In the genomic region with DNA sequence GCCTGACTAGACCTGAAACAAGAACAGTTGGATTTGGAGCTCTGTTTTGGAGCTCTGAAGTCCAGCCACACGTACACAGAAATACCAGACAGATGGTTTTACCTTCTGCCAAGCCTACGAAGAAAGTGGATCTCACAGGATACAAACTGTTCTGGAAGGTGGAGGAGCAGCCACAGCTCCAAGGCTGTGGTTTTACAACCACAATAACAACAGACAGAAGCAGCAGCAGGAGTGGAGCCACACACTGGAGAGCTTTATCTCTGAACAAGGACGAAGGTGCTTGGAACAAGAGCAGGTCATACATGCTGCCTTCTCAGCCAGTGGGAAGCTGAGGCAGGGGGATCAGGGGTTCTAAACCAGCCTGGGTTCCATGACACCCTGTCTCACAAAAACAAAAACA, we compare ENCODE assay signal across 27 mouse cellular contexts. TPM values are rescaled to one million over a fixed set of nuclear protein-coding genes. Genes with fewer than 3 reads are reported as not detected.
DNase-seq lines count a peak whose midpoint lies in the region; ATAC-seq and TF ChIP-seq lines count a peak whose summit lies in the region.
"Had no signal": no experiment of that assay in that cellular context is flagged by ENCODE, and none has a peak within 500 bp of the region (broad histone marks: within the 10 kb centered on the region; RNA-seq: fewer than 3 reads in every experiment).

No protein-coding gene starts in this region.

- no peak overlapping the region for H3K4me3 ChIP-seq in forebrain, embryonic 10.5 days
- H3K4me3 ChIP-seq in intestine, embryonic 16.5 days (ENCODE audit: low read length) = no peak overlapping the region
- H3K4me3 ChIP-seq in midbrain, embryonic 10.5 days = no peak overlapping the region
- H3K4me3 ChIP-seq: erythroblast, embryonic 14.5 days; heart, adult 2 months; hindbrain, embryonic 10.5 days had no signal

- no peak overlapping the region for H3K4me2 ChIP-seq in intestine, embryonic 16.5 days (ENCODE audit: low read depth, low read length)

- WGBS in forebrain, embryonic 10.5 days = 81% methylated on average over 3 of the region's 3 CpGs
- WGBS in intestine, embryonic 16.5 days = 69% methylated on average over 3 of the region's 3 CpGs
- 85% methylated on average over 3 of the region's 3 CpGs for WGBS in midbrain, embryonic 10.5 days

- H3K27ac ChIP-seq in forebrain, embryonic 10.5 days = no peak overlapping the region
- no peak overlapping the region for H3K27ac ChIP-seq in intestine, embryonic 16.5 days (ENCODE audit: low read length)
- H3K27ac ChIP-seq in midbrain, embryonic 10.5 days (replicated peaks) = no peak overlapping the region
- H3K27ac ChIP-seq: heart, adult 2 months; hindbrain, embryonic 10.5 days had no signal

- H3K9ac ChIP-seq in intestine, embryonic 16.5 days (ENCODE audit: low read depth, low read length) = no peak overlapping the region

- intact Hi-C loops in left cerebral cortex, postnatal 36 days (cut with DNase I) = no loop called here

- H3K27me3 ChIP-seq in forebrain, embryonic 10.5 days (ENCODE audit: poor library complexity, severe bottlenecking) = no peaks in the 10 kb centered on the region
- no peaks in the 10 kb centered on the region for H3K27me3 ChIP-seq in intestine, embryonic 16.5 days (replicated peaks; ENCODE audit: control insufficient read depth, insufficient read depth, low read length)
- no peaks in the 10 kb centered on the region for H3K27me3 ChIP-seq in midbrain, embryonic 10.5 days (ENCODE audit: low read depth, poor library complexity, severe bottlenecking)

- peaks cover 3% of the 10 kb centered on the region; the same call in 1 of the 2 replicates for H3K4me1 ChIP-seq in forebrain, embryonic 10.5 days
- no peaks in the 10 kb centered on the region for H3K4me1 ChIP-seq in intestine, embryonic 16.5 days (ENCODE audit: control insufficient read depth, insufficient read depth, low read length)
- no peaks in the 10 kb centered on the region for H3K4me1 ChIP-seq in midbrain, embryonic 10.5 days

- no peak for TF ChIP-seq POLR2A in brain, embryonic 14.5 days (IDR thresholded peaks at IDR 0.05; ENCODE audit: borderline replicate concordance, extremely low read depth, insufficient read depth, insufficient read length, poor library complexity, severe bottlenecking)

- no peak for TF ChIP-seq CTCF in brain, embryonic 14.5 days (IDR thresholded peaks at IDR 0.05; ENCODE audit: borderline replicate concordance, extremely low read depth, insufficient read depth, insufficient read length)

- no peak for ATAC-seq in intestine, embryonic 16.5 days
- ATAC-seq: forebrain, embryonic 16.5 days had no signal

- no peaks in the 10 kb centered on the region for H3K36me3 ChIP-seq in forebrain, embryonic 10.5 days (replicated peaks)
- H3K36me3 ChIP-seq in intestine, embryonic 16.5 days (ENCODE audit: control insufficient read depth, insufficient read depth, low read length) = no peaks in the 10 kb centered on the region
- no peaks in the 10 kb centered on the region for H3K36me3 ChIP-seq in midbrain, embryonic 10.5 days
- H3K36me3 ChIP-seq: hindbrain, embryonic 10.5 days had no signal

- peak; percentile 62 for DNase-seq in layer of hippocampus, adult 9-11 months
- no peak for DNase-seq in layer of hippocampus, postnatal 25 days (ENCODE audit: extremely low spot score in 1 of 2, low spot score in 1 of 2)
- DNase-seq in brain, embryonic 14.5 days (ENCODE audit: low read depth) = peak; percentile 9
- DNase-seq in cerebellum, adult 8-10 months = peak; percentile 71
- DNase-seq in left cerebral cortex, postnatal 36 days (ENCODE audit: low spot score in 2 of 2) = peak; percentile 35 to 47
- DNase-seq in forebrain, embryonic 10.5 days (ENCODE audit: extremely low spot score, low spot score) = no peak
- no peak for DNase-seq in midbrain, embryonic 10.5 days (ENCODE audit: low spot score)
- DNase-seq: B cell, adult 2 months; gastrocnemius, postnatal 10 days; heart, adult 2 months; kidney, adult 9 months; kidney, postnatal 36 days; layer of hippocampus, postnatal 36 days; lung, postnatal 14 days; thymus, postnatal 14 days had no signal

- H3K9me3 ChIP-seq in forebrain, embryonic 10.5 days = no peaks in the 10 kb centered on the region
- no peaks in the 10 kb centered on the region for H3K9me3 ChIP-seq in intestine, embryonic 16.5 days (ENCODE audit: control insufficient read depth, low read length)
- H3K9me3 ChIP-seq in midbrain, embryonic 10.5 days (replicated peaks) = no peaks in the 10 kb centered on the region
- H3K9me3 ChIP-seq: hindbrain, embryonic 10.5 days had no signal

RNA-seq across cellular contexts. Expression of a gene that starts 4.8 kb away (rescaled TPM):
- not detected for total RNA-seq in layer of hippocampus, postnatal 25 days (2021)
- polyA plus RNA-seq in brain, embryonic 14.5 days (2012; rRNA removed) = not detected in 2 replicates
- total RNA-seq in left cerebral cortex, postnatal 36 days (2021) = not detected
- polyA plus RNA-seq in forebrain, embryonic 10.5 days (2016; fragmentation: Nextera tagmentation; extraction: Ambion mirVana) = not detected in 2 replicates
- not detected in 2 replicates for polyA plus RNA-seq in intestine, embryonic 16.5 days (2015; fragmentation: Nextera tagmentation; extraction: Ambion mirVana)
- polyA plus RNA-seq in midbrain, embryonic 10.5 days (2016; fragmentation: Nextera tagmentation; extraction: Ambion mirVana) = not detected in 2 replicates
- total RNA-seq: common myeloid progenitor, adult 5-6 weeks; gastrocnemius, postnatal 10 days; heart, adult 2 months; layer of hippocampus, postnatal 36 days; megakaryocyte-erythroid progenitor cell, adult 5-6 weeks had no signal
- polyA plus RNA-seq: embryonic facial prominence, embryonic 11.5 days; erythroblast, embryonic 14.5 days; forebrain, embryonic 16.5 days; heart, adult 2 months; heart, embryonic 16.5 days; hindbrain, embryonic 10.5 days; limb, embryonic 14.5 days; liver, embryonic 16.5 days; neural tube, embryonic 14.5 days; stomach, embryonic 16.5 days had no signal

RNA-seq across cellular contexts. Expression of a gene that starts 18.9 kb away (rescaled TPM):
- total RNA-seq in layer of hippocampus, postnatal 25 days (2021) = 1 to 10 TPM in 1 of 2 experiments, under 1 TPM in 1; 0.87 to 1.1 TPM
- 3.9 and 4.7 TPM in 2 replicates for polyA plus RNA-seq in brain, embryonic 14.5 days (2012; rRNA removed)
- 1 to 10 TPM; 1.7 to 3.0 TPM for total RNA-seq in left cerebral cortex, postnatal 36 days (2021)
- 0.07 and 0.09 TPM in 2 replicates for polyA plus RNA-seq in forebrain, embryonic 10.5 days (2016; fragmentation: Nextera tagmentation; extraction: Ambion mirVana)
- polyA plus RNA-seq in intestine, embryonic 16.5 days (2015; fragmentation: Nextera tagmentation; extraction: Ambion mirVana) = 2.2 and 2.5 TPM in 2 replicates
- 0.37 and 0.63 TPM in 2 replicates for polyA plus RNA-seq in midbrain, embryonic 10.5 days (2016; fragmentation: Nextera tagmentation; extraction: Ambion mirVana)
- total RNA-seq: common myeloid progenitor, adult 5-6 weeks; megakaryocyte-erythroid progenitor cell, adult 5-6 weeks had no signal
- polyA plus RNA-seq: erythroblast, embryonic 14.5 days had no signal

RNA-seq across cellular contexts. Expression of a gene that starts 35.7 kb away (rescaled TPM):
- total RNA-seq in layer of hippocampus, postnatal 25 days (2021) = 1 to 10 TPM; 4.0 to 5.8 TPM
- 10.5 and 13.4 TPM in 2 replicates for polyA plus RNA-seq in brain, embryonic 14.5 days (2012; rRNA removed)
- total RNA-seq in left cerebral cortex, postnatal 36 days (2021) = 1 to 10 TPM; 3.4 to 6.4 TPM
- 5.1 and 5.9 TPM in 2 replicates for polyA plus RNA-seq in forebrain, embryonic 10.5 days (2016; fragmentation: Nextera tagmentation; extraction: Ambion mirVana)
- 8.9 and 9.1 TPM in 2 replicates for polyA plus RNA-seq in intestine, embryonic 16.5 days (2015; fragmentation: Nextera tagmentation; extraction: Ambion mirVana)
- 5.4 and 6.8 TPM in 2 replicates for polyA plus RNA-seq in midbrain, embryonic 10.5 days (2016; fragmentation: Nextera tagmentation; extraction: Ambion mirVana)
- polyA plus RNA-seq: erythroblast, embryonic 14.5 days had no signal

Comparison
In these comparisons a context has a peak if more than half of its experiments do, and no peak if none do; other contexts are left out.
1. DNase-seq: peak in layer of hippocampus, adult 9-11 months (single experiment), brain, embryonic 14.5 days (single experiment), cerebellum, adult 8-10 months (single experiment) and left cerebral cortex, postnatal 36 days (2 of 2); none in layer of hippocampus, postnatal 25 days (0 of 2), forebrain, embryonic 10.5 days (single experiment) and midbrain, embryonic 10.5 days (single experiment).